Mouse (Mus musculus): ENCODE measurements at regions not wholly inside any gene's neighbourhood (a gene's known extent, or its start where the extent isn't known, plus 50 kb on each side); places are given as distances from the start of the nearest gene placed in this dataset.

GRCm38 (mm10) chr2:39633041-39633440 lies 406.8 kb upstream of the Ppp6c start:
- Histone ChIP-seq H3K36me3 (ENCODE audit: control insufficient read depth, insufficient read depth, low read length) (no peaks in the 10 kb centered on the region), H3K9me3 (replicated peaks; ENCODE audit: control insufficient read depth, low read length) (no peaks in the 10 kb centered on the region), H3K27me3 (replicated peaks; ENCODE audit: control insufficient read depth, insufficient read depth, low read length) (no peaks in the 10 kb centered on the region), H3K4me3 (ENCODE audit: low read depth, low read length) (no peak overlapping the region), H3K27ac (ENCODE audit: low read depth, low read length) (no peak overlapping the region), H3K4me1 (ENCODE audit: control insufficient read depth, insufficient read depth, low read length) (no peaks in the 10 kb centered on the region), H3K4me2 (ENCODE audit: low read length) (no peak overlapping the region), H3K9ac (ENCODE audit: low read length) (no peak overlapping the region)
- ATAC-seq (no peak), DNase-seq (ENCODE audit: low spot score) (no peak)

GRCm38 (mm10) chr2:39614221-39614620 lies 388.0 kb upstream of the Ppp6c start:
- Histone ChIP-seq H3K9me3 (replicated peaks; ENCODE audit: control insufficient read depth, low read length) (no peaks in the 10 kb centered on the region), H3K9ac (ENCODE audit: low read length) (no peak overlapping the region), H3K27me3 (replicated peaks; ENCODE audit: control insufficient read depth, insufficient read depth, low read length) (no peaks in the 10 kb centered on the region), H3K27ac (ENCODE audit: low read depth, low read length) (no peak overlapping the region), H3K36me3 (ENCODE audit: control insufficient read depth, insufficient read depth, low read length) (no peaks in the 10 kb centered on the region), H3K4me1 (ENCODE audit: control insufficient read depth, insufficient read depth, low read length) (no peaks in the 10 kb centered on the region), H3K4me3 (ENCODE audit: low read depth, low read length) (no peak overlapping the region), H3K4me2 (ENCODE audit: low read length) (no peak overlapping the region)
- no peak for ATAC-seq
- DNase-seq (ENCODE audit: low spot score), result no peak
- WGBS, result 81% methylated on average over 10 of the region's 10 CpGs

GRCm38 (mm10) chr2:39612809-39613208 lies 386.6 kb upstream of the Ppp6c start:
- Histone ChIP-seq H3K36me3 (ENCODE audit: control insufficient read depth, insufficient read depth, low read length) (no peaks in the 10 kb centered on the region), H3K9me3 (replicated peaks; ENCODE audit: control insufficient read depth, low read length) (no peaks in the 10 kb centered on the region), H3K4me3 (ENCODE audit: low read depth, low read length) (no peak overlapping the region), H3K9ac (ENCODE audit: low read length) (no peak overlapping the region), H3K27me3 (replicated peaks; ENCODE audit: control insufficient read depth, insufficient read depth, low read length) (no peaks in the 10 kb centered on the region), H3K4me1 (ENCODE audit: control insufficient read depth, insufficient read depth, low read length) (no peaks in the 10 kb centered on the region), H3K4me2 (ENCODE audit: low read length) (no peak overlapping the region), H3K27ac (ENCODE audit: low read depth, low read length) (no peak overlapping the region)
- no peak for DNase-seq (ENCODE audit: low spot score)
- no peak for ATAC-seq
- 90% methylated on average over 1 of the region's 1 CpGs for WGBS

GRCm38 (mm10) chr2:39612236-39612635 lies 386.0 kb upstream of the Ppp6c start:
- no peak overlapping the region for H3K4me2 ChIP-seq (ENCODE audit: low read length)
- no peaks in the 10 kb centered on the region for H3K27me3 ChIP-seq (replicated peaks; ENCODE audit: control insufficient read depth, insufficient read depth, low read length)
- ATAC-seq (no peak), DNase-seq (ENCODE audit: low spot score) (peak; percentile 54)
- whole genome bisulfite sequencing, result 88% methylated on average over 2 of the region's 2 CpGs
- H3K9ac ChIP-seq (ENCODE audit: low read length), result no peak overlapping the region
- no peaks in the 10 kb centered on the region for H3K36me3 ChIP-seq (ENCODE audit: control insufficient read depth, insufficient read depth, low read length)
- H3K27ac ChIP-seq (ENCODE audit: low read depth, low read length), result no peak overlapping the region
- H3K4me1 ChIP-seq (ENCODE audit: control insufficient read depth, insufficient read depth, low read length), result no peaks in the 10 kb centered on the region
- H3K9me3 ChIP-seq (replicated peaks; ENCODE audit: control insufficient read depth, low read length), result no peaks in the 10 kb centered on the region
- H3K4me3 ChIP-seq (ENCODE audit: low read depth, low read length), result no peak overlapping the region

- no peak for DNase-seq (ENCODE audit: low spot score)
Measured at GRCm38 (mm10) chr2:39602256-39602655, 376.0 kb upstream of the Ppp6c start.

GRCm38 (mm10) chr2:39558193-39558592 lies 331.9 kb upstream of the Ppp6c start:
- no peak overlapping the region for H3K9ac ChIP-seq (ENCODE audit: low read length)
- no peak overlapping the region for H3K4me2 ChIP-seq (ENCODE audit: low read length)
- 77% methylated on average over 1 of the region's 1 CpGs for WGBS
- DNase-seq (ENCODE audit: low spot score) (no peak), ATAC-seq (no peak)
- no peaks in the 10 kb centered on the region for H3K9me3 ChIP-seq (replicated peaks; ENCODE audit: control insufficient read depth, low read length)
- H3K27ac ChIP-seq (ENCODE audit: low read depth, low read length), result no peak overlapping the region
- H3K27me3 ChIP-seq (replicated peaks; ENCODE audit: control insufficient read depth, insufficient read depth, low read length), result no peaks in the 10 kb centered on the region
- H3K4me3 ChIP-seq (ENCODE audit: low read depth, low read length), result no peak overlapping the region
- no peaks in the 10 kb centered on the region for H3K4me1 ChIP-seq (ENCODE audit: control insufficient read depth, insufficient read depth, low read length)
- no peaks in the 10 kb centered on the region for H3K36me3 ChIP-seq (ENCODE audit: control insufficient read depth, insufficient read depth, low read length)

More at GRCm38 (mm10) chr2:39602256-39602655, 376.0 kb upstream of the Ppp6c start:
- Histone ChIP-seq H3K27ac (ENCODE audit: low read depth, low read length) (no peak overlapping the region), H3K27me3 (replicated peaks; ENCODE audit: control insufficient read depth, insufficient read depth, low read length) (no peaks in the 10 kb centered on the region), H3K9me3 (replicated peaks; ENCODE audit: control insufficient read depth, low read length) (no peaks in the 10 kb centered on the region), H3K4me3 (ENCODE audit: low read depth, low read length) (no peak overlapping the region), H3K36me3 (ENCODE audit: control insufficient read depth, insufficient read depth, low read length) (no peaks in the 10 kb centered on the region), H3K4me1 (ENCODE audit: control insufficient read depth, insufficient read depth, low read length) (no peaks in the 10 kb centered on the region), H3K4me2 (ENCODE audit: low read length) (no peak overlapping the region), H3K9ac (ENCODE audit: low read length) (no peak overlapping the region)
- ATAC-seq, result no peak

GRCm38 (mm10) chr2:39507984-39508383 lies 281.7 kb upstream of the Ppp6c start:
- H3K4me2 ChIP-seq (ENCODE audit: low read length), result no peak overlapping the region
- H3K9me3 ChIP-seq (replicated peaks; ENCODE audit: control insufficient read depth, low read length), result no peaks in the 10 kb centered on the region
- no peak for ATAC-seq
- no peak overlapping the region for H3K27ac ChIP-seq (ENCODE audit: low read depth, low read length)
- H3K4me1 ChIP-seq (ENCODE audit: control insufficient read depth, insufficient read depth, low read length), result no peaks in the 10 kb centered on the region
- no peak overlapping the region for H3K4me3 ChIP-seq (ENCODE audit: low read depth, low read length)
- WGBS, result 88% methylated on average over 2 of the region's 2 CpGs
- H3K27me3 ChIP-seq (replicated peaks; ENCODE audit: control insufficient read depth, insufficient read depth, low read length), result no peaks in the 10 kb centered on the region
- DNase-seq (ENCODE audit: low spot score), result no peak
- no peaks in the 10 kb centered on the region for H3K36me3 ChIP-seq (ENCODE audit: control insufficient read depth, insufficient read depth, low read length)
- H3K9ac ChIP-seq (ENCODE audit: low read length), result no peak overlapping the region

GRCm38 (mm10) chr2:39483208-39483912 lies 257.1 kb upstream of the Ppp6c start:
- no peak for DNase-seq (ENCODE audit: low spot score)
- 19% methylated on average over 12 of the region's 12 CpGs for WGBS
- Histone ChIP-seq H3K4me1 (ENCODE audit: control insufficient read depth, insufficient read depth, low read length) (no peaks in the 10 kb centered on the region), H3K4me3 (ENCODE audit: low read depth, low read length) (no peak overlapping the region), H3K4me2 (ENCODE audit: low read length) (no peak overlapping the region), H3K27me3 (replicated peaks; ENCODE audit: control insufficient read depth, insufficient read depth, low read length) (no peaks in the 10 kb centered on the region), H3K9me3 (replicated peaks; ENCODE audit: control insufficient read depth, low read length) (no peaks in the 10 kb centered on the region), H3K9ac (ENCODE audit: low read length) (no peak overlapping the region), H3K27ac (ENCODE audit: low read depth, low read length) (no peak overlapping the region), H3K36me3 (ENCODE audit: control insufficient read depth, insufficient read depth, low read length) (no peaks in the 10 kb centered on the region)
- no peak for ATAC-seq

- Histone ChIP-seq H3K4me1 (ENCODE audit: control insufficient read depth, insufficient read depth, low read length) (no peaks in the 10 kb centered on the region), H3K9ac (ENCODE audit: low read length) (no peak overlapping the region), H3K36me3 (ENCODE audit: control insufficient read depth, insufficient read depth, low read length) (no peaks in the 10 kb centered on the region), H3K9me3 (replicated peaks; ENCODE audit: control insufficient read depth, low read length) (no peaks in the 10 kb centered on the region), H3K4me3 (ENCODE audit: low read depth, low read length) (no peak overlapping the region), H3K27me3 (replicated peaks; ENCODE audit: control insufficient read depth, insufficient read depth, low read length) (no peaks in the 10 kb centered on the region), H3K4me2 (ENCODE audit: low read length) (no peak overlapping the region), H3K27ac (ENCODE audit: low read depth, low read length) (no peak overlapping the region)
- ATAC-seq (0 out of 2 replicates have a peak, but pooled peaks have one; percentile 44), DNase-seq (ENCODE audit: low spot score) (peak; percentile 5)
- WGBS, result 20% methylated on average over 2 of the region's 2 CpGs
Measured at GRCm38 (mm10) chr2:39482608-39483007, 256.4 kb upstream of the Ppp6c start.
